Mouse (Mus musculus) ES-Bruce4 (cell line): ENCODE measurements at regions not wholly inside any gene's neighbourhood (a gene's known extent, or its start where the extent isn't known, plus 50 kb on each side); places are given as distances from the start of the nearest gene placed in this dataset.

Experiments used
- H3K27ac ChIP-seq: 2 replicates; pipeline ENCODE4 v1.5.1; 2012; ENCODE audit warnings: low read length, inconsistent platforms; ENCODE audit not compliant: insufficient read depth
- H3K27me3 ChIP-seq: 2 replicates; pipeline ENCODE4 v1.6.1; 2012; ENCODE audit warnings: mild to moderate bottlenecking, low read length, inconsistent platforms; ENCODE audit not compliant: control insufficient read depth, poor library complexity, insufficient read depth, severe bottlenecking
- H3K36me3 ChIP-seq: 2 replicates; pipeline ENCODE4 v1.6.1; 2012; ENCODE audit warnings: inconsistent platforms, mild to moderate bottlenecking, low read length, moderate library complexity; ENCODE audit not compliant: control insufficient read depth, poor library complexity, insufficient read depth, severe bottlenecking
- H3K4me1 ChIP-seq: one replicate; pipeline ENCODE4 v1.8.1; 2011; ENCODE audit warnings: low read length; ENCODE audit not compliant: control insufficient read depth, insufficient read depth
- H3K4me3 ChIP-seq: 2 replicates; pipeline ENCODE4 v1.5.1; 2011; ENCODE audit warnings: low read depth, mild to moderate bottlenecking, low read length
- H3K9ac ChIP-seq: 2 replicates; pipeline ENCODE4 v1.6.1; 2012; ENCODE audit warnings: low read depth, mild to moderate bottlenecking, inconsistent platforms; ENCODE audit not compliant: poor library complexity, severe bottlenecking
- H3K9me3 ChIP-seq: replicated peaks from 2 replicates; pipeline ENCODE4 v1.6.1; 2012; ENCODE audit warnings: mild to moderate bottlenecking, low read length, inconsistent platforms; ENCODE audit not compliant: control insufficient read depth, poor library complexity, insufficient read depth, severe bottlenecking
- CTCF ChIP-seq: IDR thresholded peaks from one replicate; pipeline ENCODE4 v1.8.1; 2011; ENCODE audit warnings: low read depth, low read length
- EP300 ChIP-seq: IDR thresholded peaks from 2 replicates; pipeline ENCODE4 v1.6.1; 2011; ENCODE audit warnings: low read depth, low read length; ENCODE audit not compliant: insufficient read depth
- POLR2A ChIP-seq: IDR thresholded peaks from one replicate; pipeline ENCODE4 v1.8.1; 2011; ENCODE audit warnings: low read length; ENCODE audit not compliant: insufficient read depth

GRCm38 (mm10) chr5:97330074-97330473 is 62.1 kb downstream of the Naa11 start:
- H3K9me3 ChIP-seq, result no peaks in the 10 kb centered on the region
- H3K27ac ChIP-seq, result no peak overlapping the region
- no peak overlapping the region for H3K9ac ChIP-seq
- no peak overlapping the region for H3K4me3 ChIP-seq
- no peaks in the 10 kb centered on the region for H3K36me3 ChIP-seq
- H3K27me3 ChIP-seq, result no peaks in the 10 kb centered on the region
- no peaks in the 10 kb centered on the region for H3K4me1 ChIP-seq
- no peak for TF ChIP-seq POLR2A

- H3K27ac ChIP-seq, result no peak overlapping the region
- no peak overlapping the region for H3K9ac ChIP-seq
- no peaks in the 10 kb centered on the region for H3K27me3 ChIP-seq
- no peaks in the 10 kb centered on the region for H3K9me3 ChIP-seq
- H3K36me3 ChIP-seq, result no peaks in the 10 kb centered on the region
- H3K4me1 ChIP-seq, result no peaks in the 10 kb centered on the region
- TF ChIP-seq EP300 (no peak), CTCF (no peak), POLR2A (no peak)
- no peak overlapping the region for H3K4me3 ChIP-seq
These were observed 66.3 kb downstream of the Naa11 start for GRCm38 (mm10) chr5:97325831-97326230.

DNA sequence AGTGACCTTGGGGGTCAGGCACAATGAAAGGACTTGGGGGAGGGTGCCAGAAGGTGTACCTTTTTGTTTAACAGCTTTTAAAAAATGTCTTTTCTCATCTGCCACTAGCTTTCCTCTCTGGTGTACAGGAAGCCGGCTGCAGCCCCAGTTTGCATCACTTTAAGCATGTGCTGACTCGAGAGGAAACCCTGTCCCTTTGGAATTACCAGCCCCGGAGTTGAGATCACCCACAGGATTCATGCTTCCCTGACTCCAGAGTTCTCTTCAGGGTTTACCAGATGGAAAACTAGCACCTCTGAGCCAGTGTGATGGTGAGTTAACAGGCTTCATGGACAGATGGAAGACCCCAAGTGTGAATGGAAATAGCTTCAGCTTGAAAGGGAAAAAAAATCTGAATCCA is 68.3 kb downstream of the Naa11 start:
- TF ChIP-seq POLR2A, result no peak
- no peak for TF ChIP-seq CTCF
- TF ChIP-seq EP300, result no peak
- no peaks in the 10 kb centered on the region for H3K9me3 ChIP-seq
- no peak overlapping the region for H3K9ac ChIP-seq
- H3K27ac ChIP-seq, result no peak overlapping the region
- H3K4me1 ChIP-seq, result no peaks in the 10 kb centered on the region
- no peaks in the 10 kb centered on the region for H3K36me3 ChIP-seq
- no peak overlapping the region for H3K4me3 ChIP-seq
- H3K27me3 ChIP-seq, result no peaks in the 10 kb centered on the region

DNA sequence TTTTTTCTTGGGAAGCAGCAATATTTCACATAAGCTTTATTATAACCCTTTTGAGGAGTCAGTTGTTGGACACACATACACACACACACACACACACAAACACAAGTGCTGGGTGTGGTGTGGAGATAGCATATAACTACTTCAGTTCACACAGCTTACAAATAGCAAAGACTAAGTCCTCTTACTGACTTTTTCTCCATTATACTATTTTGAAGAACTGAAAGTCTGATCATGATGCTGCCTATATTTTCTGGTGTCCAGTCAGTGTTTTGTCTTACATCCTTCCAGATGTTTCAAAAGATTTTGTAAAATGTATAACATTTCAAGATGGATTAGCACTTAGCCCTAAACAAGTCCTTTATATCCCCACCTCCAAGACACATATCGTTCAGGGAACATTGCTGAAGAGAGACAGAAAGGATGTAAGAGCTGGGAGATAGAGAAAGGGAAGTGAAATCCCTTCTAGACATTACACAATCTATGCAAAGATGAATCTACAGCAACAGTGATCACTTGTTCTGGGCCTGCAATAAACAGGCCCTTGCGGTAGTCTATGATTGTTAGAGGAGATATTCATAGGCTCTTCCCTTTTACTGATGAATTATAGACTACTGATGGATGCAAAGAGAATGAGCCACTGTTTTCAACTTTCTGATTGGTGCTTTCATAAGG is 72.2 kb downstream of the Naa11 start:
- no peaks in the 10 kb centered on the region for H3K9me3 ChIP-seq
- TF ChIP-seq EP300 (no peak), CTCF (no peak), POLR2A (no peak)
- H3K36me3 ChIP-seq, result no peaks in the 10 kb centered on the region
- no peaks in the 10 kb centered on the region for H3K4me1 ChIP-seq
- H3K4me3 ChIP-seq, result no peak overlapping the region
- no peak overlapping the region for H3K27ac ChIP-seq
- H3K27me3 ChIP-seq, result no peaks in the 10 kb centered on the region
- H3K9ac ChIP-seq, result no peak overlapping the region

- no peaks in the 10 kb centered on the region for H3K4me1 ChIP-seq
- H3K4me3 ChIP-seq, result no peak overlapping the region
- H3K27ac ChIP-seq, result no peak overlapping the region
- H3K9ac ChIP-seq, result no peak overlapping the region
- no peaks in the 10 kb centered on the region for H3K36me3 ChIP-seq
- no peaks in the 10 kb centered on the region for H3K27me3 ChIP-seq
- TF ChIP-seq POLR2A, result no peak
- H3K9me3 ChIP-seq, result no peaks in the 10 kb centered on the region
These were observed 85.3 kb downstream of the Naa11 start for GRCm38 (mm10) chr5:97306902-97307301.

DNA sequence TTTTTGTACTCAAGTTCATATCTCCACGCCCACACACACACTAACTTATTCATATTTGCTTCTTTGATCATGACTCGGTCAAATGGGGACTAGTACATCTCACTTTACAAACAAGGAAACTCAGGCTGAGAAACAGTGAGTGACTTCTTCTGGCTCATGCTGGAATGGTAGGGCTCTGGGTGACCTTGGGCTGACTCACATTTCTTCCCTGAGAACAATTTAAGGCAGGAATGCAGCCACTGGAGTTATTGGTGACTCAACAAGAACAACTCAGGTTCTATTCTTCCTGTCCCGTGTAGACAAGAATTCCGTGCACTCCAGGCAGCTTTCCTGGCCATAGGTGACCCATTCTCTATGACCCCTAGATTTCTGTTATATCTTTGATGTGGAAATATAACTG is 87.3 kb downstream of the Naa11 start:
- no peak for TF ChIP-seq CTCF
- no peak for TF ChIP-seq POLR2A
- no peak for TF ChIP-seq EP300
- Histone ChIP-seq H3K4me3 (no peak overlapping the region), H3K36me3 (no peaks in the 10 kb centered on the region), H3K9ac (no peak overlapping the region), H3K27me3 (no peaks in the 10 kb centered on the region), H3K27ac (no peak overlapping the region), H3K9me3 (no peaks in the 10 kb centered on the region), H3K4me1 (no peaks in the 10 kb centered on the region)
